Mouse (Mus musculus) small intestine, adult 2 months (tissue): ENCODE measurements around the gene Klhl23.

ENCODE experiments used
- CTCF ChIP-seq: fragments of 200-500 bp; IDR thresholded peaks from 2 replicates; pipeline ENCODE4 v1.5.1; 2012; ENCODE audit warnings: low read depth, mild to moderate bottlenecking, control low read depth, inconsistent platforms, low read length, moderate library complexity, mixed read lengths; ENCODE audit not compliant: insufficient replicate concordance, insufficient read length; ENCODE audit errors: extremely low read depth
- POLR2A ChIP-seq: fragments of 200-500 bp; IDR thresholded peaks from 2 replicates; pipeline ENCODE4 v1.6.1; 2012; ENCODE audit warnings: low read depth, mild to moderate bottlenecking, control low read depth, inconsistent platforms, low read length, moderate library complexity

- TF ChIP-seq CTCF (no peak), POLR2A (no peak)
Measured at GRCm38 (mm10) chr2:69790722-69791121, 31.0 kb upstream of the Klhl23 start.
